Mouse (Mus musculus) CD8-positive naive resting alpha-beta T cell, adult 2 months (primary cell): ENCODE measurements around the gene Ano10.
"Not testable (repeated sequence)": the region's sequence is repeated elsewhere in the genome, so short reads cannot be mapped to it uniquely, and the experiment has no call there.

ENCODE experiments used
- DNase-seq, 2 experiments: peaks; one replicate each; pipeline ENCODE4 v3.0.0; 2022; ENCODE audit warnings: low read depth in 2 of 2, low spot score in 2 of 2

Ano10 gene

DNA sequence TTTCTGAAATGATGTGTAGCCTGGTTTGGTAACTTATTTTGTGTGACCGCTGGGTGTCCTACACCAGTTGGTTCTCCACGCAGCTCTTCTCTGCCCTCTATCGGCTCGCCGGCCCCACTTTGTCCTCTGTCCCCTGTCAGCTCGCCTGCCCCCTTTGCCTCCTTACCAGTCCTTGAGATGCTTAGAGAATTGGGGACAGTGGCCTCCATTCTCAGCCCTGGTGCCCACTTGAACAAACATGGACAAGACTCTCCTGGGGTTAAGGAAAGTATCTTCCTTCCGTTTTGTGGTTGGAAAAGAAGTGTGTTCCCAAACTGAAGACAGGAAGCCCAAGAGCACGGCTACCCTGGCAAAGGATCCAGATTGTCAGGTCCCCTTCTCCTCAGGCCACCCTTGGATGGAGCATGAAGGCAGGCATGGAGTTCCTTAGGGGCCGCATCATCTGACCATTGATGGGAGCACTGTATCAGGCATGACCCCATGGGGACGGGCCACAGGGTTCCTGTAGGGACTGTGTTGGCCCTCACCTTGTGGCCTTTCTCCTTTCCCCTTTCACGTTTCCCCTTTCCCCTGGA is 121.5 kb downstream of the Ano10 start:
- DNase-seq, result no peak

DNA sequence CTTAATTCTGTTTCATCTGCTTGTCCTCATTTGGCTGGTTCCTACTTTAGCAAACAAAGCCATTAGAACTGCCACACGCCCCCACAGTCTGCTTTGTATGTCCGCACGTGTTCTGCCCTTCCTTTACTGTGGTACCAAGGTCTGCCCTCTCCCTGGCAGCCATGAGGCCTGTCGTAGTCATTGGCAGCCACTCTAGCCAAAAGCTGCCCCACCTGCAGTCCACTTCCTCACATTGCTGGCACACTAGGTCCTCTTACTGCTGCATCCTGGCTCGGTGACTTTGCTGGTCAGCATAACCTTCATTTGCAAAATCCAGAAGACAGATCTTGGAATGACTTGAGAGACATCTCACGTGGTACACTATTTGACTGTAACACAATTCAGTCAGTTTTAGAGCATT is 124.3 kb downstream of the Ano10 start:
- no peak for DNase-seq

DNA sequence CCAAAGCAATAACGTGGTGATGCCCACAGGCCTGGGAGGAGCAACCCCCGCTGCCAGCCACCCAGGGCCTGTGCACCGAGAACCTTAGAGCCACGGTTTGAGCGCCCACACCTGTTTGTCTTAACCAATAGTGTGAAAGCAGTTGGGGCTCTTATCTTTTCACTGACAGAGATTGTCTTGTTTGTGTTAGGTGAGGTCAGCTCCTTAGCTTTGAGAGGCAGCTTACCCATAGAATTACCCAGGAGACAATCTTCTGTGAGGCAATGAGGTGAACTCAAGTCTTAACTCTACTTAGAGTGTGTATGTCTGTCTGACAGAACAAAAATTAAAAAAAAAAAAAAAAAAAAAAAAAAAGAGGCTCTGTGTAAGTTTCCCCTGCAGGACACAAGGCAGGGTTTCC is 126.5 kb downstream of the Ano10 start:
- DNase-seq, result not testable (repeated sequence)

DNA sequence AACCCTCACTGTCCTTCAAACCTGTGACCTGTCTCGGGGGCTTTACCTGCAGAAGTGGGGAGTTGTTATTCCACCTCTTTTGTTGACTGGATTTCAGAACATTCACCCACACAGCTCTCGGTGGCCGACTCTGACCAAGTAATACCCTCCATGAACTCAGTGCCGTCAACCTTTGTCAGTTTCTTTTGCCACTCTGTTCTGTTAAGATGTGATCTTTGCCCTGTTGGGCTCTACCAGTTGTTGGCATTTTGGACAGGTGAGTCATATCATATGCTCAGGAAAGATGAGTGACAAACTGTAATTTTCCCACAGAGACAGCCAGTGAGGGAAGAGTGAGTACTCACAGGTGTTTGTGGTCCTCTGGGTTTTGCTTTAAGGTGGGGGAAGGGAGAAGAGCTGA is 129.7 kb downstream of the Ano10 start:
- DNase-seq, result no peak

DNA sequence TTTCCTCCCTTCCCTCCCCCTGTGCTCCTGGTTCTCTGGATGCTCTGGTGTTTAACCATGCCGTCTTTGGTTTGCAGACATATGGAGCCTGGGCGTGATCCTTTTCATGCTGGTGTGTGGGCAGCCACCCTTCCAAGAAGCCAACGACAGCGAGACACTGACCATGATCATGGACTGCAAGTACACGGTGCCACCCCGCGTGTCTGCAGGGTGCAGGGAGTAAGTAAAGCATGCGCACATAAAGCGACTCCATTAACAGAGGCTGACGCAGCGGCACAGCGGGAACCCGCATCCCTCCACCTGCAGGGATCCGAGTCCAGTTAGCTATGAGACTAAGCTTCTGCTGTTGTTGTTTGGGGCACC is 137.2 kb downstream of the Ano10 start:
- no peak for DNase-seq

DNA sequence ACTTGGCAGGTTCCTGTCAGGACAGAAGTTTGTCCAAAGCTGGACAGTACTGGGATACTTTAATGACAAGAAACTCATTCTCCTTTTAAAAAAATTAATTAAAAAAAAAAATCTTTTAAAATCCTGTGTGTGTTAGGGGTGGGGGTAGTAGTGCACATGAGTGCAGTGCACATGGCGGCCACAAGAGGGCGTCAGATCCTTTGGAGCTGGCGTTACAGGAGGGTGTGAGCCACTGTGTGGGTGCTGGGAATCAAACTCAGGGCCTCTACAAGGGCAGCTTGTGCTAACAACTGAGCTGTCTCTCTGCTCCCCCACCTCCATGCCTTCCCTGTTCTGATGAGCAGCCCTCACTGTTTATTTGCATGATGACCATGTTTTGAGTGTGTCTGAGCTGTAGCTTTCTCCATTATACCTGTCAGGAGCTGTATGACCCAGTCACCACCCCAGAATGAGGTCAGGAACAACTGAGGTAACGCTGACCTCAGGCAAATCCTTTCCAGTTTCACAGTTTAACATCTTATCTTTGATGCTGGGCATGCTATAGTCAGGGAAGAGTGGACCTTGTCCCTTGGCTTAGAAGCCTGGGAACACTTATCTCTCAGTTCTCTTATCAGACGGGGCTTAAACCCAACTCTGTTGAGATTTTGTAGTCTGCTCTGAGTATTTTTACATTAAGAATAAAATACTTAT is 137.7 kb downstream of the Ano10 start:
- DNase-seq, result peak in 1 of 2 experiments; percentile 9

DNA sequence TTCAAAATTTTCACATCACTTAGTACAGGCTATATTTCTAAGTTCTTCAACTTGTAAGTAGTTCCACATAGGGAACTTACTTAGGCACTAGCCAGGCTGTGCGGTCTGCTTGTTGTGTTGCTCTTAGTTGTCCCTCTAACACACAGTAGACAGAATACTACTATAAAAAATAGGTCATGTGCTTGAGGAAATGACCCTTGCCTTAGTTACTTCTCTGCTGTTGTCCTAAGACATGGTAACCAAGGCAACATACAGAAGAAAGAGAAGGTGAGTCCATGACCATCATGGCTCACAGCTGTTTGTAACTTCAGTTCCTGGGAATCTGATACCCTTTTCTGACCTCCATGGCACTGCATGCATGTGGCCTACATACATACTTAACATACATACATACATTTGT is 139.0 kb downstream of the Ano10 start:
- no peak for DNase-seq

DNA sequence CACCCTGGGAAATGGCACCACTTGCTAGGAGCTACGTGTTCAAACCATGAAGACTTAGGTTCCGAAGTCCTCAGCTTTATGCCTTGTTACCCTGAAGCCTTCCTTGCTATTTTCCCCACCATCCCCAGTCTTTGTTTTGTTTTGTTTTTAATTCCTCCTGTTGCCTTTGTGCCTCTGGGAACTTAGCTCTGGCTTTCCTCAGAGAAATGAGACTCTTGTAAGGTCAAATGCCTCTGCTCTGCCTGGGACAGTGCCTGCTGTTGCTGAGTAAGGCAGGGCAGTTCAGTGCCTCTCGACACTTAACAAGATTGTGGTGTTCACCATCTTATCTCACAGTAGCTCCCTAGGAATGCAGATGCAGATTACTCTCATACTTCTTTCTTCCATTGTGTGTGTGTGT is 140.8 kb downstream of the Ano10 start:
- no peak for DNase-seq

DNA sequence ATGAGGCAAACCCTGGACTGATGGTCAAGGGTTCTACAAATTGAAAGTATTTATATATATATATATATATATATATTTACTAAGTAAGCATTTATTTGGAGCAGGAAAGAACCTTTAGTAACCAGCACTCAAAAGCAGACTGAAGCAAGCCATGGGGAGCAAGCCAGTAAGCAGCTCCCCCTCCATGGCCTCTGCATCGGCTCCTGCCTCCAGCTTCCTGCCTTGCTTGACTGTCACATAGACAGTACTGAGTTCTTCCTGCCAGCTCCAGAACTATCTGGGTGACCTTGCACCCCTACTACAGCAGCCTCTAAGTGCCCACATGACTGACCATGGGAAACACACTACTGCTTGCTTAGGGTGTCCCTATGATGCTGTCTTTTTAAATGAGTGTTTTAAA is 141.7 kb downstream of the Ano10 start:
- no peak for DNase-seq

DNA sequence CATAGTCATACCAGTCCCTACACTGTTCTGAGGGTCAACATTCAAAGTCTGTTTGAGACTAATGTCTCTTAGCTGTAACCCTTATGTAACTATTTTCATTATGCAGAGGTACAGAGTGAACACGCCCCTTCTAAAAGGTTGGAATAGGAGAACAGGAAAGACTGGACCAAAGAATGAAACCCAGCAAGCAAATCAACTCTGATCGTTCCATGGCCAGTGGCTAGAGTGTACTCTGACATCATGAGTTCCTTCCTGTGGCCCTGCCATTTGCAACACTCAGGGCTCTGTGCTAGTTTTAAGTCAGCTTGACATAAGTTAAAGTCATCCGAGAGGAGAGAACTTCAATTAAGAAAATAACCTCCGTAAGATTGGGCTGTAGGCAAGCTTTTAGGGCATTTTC is 142.2 kb downstream of the Ano10 start:
- no peak for DNase-seq

DNA sequence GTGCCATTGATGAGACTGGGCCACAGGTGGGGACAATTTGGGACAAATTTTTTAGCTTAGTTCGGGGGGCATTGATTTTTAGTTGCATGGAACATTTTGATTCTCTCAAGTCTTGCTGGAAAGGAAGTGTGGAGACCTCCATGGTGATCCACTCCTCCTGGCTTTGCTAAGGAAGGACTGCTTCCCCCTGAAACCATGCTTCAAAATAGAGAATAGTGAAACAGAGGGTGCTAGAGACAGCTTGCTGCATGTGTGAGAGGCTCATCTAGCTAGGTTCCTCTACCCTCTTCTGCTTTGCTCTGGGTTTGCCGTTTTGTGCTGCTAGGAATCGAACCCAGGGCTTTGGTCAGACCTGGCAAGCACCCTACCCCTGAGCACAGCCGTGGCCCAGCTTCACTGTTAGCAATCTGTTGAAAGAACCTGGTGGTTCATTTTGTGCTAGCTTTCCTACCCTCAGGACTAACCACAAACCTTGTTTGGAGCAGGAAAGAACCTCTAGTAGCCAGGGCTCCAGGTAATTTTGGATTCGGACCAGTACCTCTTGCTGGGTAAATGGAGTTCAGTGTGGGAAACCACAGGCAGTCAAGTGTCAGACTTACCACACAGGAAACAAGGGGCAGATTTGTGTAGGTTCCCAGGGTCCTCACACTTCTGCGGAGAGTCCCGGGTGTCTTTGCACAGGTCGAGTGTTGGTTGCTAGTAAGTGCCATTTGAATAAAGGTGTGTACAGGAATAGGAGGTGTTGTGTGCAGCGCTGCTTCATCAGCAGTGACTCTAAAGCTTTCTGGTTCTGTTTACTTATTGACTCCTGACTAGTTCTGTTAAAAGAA is 144.0 kb downstream of the Ano10 start:
- DNase-seq, result peak; percentile 37 to 44

DNA sequence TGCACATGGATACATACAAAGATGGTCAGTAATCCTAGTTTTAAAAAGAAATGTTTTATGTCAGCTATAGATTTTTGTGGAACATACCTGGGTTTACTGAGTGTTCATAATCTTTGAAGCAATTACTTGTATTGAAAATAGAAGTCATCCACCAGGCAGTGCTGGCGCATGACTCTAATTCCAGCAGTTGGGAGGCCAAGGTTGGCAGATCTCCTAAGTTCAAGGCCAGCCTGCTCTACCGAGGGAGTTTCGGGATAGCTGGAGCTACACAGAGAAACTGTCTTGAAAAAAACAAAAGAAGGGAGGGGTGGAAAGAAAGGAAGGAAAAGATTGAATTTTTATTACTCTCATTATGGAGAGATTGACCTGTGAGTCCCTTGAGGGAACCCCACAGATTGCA is 145.9 kb downstream of the Ano10 start:
- DNase-seq, result no peak

DNA sequence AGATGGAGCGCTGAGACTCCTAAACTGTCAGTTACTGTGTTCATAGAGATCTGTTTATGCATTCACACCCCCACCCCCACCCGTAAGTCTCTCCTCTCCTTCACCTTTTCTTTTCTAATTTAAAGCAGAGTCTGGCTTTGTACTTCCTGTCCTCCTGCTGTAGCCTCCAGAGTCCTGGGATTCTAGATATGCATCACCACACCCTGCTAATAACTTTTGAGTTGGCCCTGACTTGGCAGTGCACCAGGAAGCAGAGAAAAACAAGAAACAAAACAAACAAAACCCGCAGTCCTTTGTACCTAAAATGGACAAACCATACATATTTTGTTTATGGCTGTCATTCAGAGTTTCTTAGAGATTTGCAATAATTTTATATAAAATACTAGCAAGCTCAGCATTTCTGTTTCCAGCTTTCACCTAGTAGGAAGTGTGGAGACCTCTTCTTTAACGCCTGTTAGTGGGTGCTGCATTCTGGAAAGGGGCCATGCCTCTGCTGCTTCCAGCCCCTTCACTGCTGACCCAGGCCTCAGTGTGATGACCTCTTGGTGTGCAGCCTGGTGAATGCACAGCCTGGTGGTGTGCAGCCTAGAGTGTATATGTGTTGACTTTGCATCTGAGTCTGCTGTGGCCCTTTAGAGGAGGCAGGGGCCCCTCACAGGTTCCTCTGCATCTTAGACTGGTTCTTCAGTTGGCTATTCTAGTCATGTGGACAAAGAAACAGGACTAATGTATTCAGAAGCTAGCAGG is 147.9 kb downstream of the Ano10 start:
- DNase-seq, result no peak

DNA sequence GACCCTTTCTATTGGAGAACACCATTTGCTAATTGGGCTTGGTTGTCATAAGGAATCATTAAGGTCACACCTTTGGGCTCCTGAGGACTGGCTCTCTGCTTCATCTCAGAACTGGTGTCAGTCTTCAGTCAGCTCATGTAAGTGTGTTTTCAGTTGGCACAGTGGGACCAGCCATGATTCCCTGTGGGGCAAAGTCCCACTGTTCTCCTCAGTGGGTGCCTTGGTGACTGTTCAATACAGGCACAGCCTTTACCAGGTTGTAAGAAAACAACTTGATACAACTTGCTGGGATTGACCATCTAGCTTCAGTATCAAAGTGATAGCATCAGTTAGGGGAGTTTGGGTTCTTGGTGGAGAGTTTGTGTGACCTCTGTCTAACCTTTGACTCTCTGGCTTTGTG is 148.5 kb downstream of the Ano10 start:
- DNase-seq, result no peak

DNA sequence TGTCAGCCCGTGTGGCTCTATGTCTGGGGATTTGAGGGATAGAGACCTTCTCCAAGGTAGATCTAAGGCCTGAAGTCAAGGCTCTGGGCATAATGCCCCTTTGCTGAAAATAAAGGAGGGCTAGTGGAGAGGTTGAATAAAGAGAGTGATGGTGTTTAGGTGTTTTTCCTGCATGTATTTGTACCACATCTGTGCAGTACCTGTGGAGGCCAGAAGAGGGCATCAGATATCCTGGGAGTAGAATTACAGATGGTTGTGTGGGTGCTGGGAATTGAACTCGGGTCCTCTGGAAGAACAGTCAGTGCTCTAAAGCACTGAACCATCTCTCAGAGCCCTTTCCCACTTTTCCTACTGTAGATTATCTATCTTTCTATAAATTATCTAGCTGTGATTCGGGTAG is 149.4 kb downstream of the Ano10 start:
- DNase-seq, result no peak

DNA sequence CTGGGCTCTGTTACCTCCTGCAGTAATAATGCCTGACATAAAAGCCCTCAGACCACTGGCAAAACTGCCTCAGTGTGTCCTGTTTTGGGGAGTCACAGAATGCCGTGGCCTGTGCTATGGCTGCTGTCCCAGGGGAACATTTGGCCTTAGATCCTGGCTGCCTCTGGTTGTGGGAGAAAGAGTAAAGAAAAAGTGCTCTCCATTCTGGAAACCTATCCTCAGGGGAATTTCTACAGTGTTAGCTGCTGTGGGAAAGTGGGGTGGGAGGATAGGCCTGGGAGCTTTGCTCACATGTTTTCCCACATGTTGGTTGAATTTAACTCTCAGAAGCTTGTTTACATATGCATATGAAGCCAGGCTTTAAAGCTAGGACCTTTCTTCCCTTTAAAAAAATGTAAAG is 151.0 kb downstream of the Ano10 start:
- no peak for DNase-seq

DNA sequence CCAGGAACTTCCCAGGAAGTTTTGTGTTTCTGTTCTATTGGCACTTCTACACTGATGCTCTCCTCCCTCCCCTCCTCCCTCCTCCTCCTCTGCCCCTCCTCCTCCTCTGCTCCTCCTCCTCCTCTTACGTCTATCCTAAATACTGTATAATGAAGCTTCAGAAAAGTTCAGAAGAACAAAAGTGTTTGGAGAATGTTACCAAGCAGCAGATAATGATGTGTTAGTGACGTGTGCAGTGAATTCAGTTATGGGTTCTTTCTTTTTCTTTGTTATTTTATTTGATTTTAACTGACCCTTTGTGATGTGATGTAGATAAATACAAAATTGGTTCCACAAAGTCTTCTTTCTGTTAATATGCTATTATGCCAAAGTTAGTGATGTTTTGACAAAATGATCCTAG is 155.0 kb downstream of the Ano10 start:
- DNase-seq, result no peak

DNA sequence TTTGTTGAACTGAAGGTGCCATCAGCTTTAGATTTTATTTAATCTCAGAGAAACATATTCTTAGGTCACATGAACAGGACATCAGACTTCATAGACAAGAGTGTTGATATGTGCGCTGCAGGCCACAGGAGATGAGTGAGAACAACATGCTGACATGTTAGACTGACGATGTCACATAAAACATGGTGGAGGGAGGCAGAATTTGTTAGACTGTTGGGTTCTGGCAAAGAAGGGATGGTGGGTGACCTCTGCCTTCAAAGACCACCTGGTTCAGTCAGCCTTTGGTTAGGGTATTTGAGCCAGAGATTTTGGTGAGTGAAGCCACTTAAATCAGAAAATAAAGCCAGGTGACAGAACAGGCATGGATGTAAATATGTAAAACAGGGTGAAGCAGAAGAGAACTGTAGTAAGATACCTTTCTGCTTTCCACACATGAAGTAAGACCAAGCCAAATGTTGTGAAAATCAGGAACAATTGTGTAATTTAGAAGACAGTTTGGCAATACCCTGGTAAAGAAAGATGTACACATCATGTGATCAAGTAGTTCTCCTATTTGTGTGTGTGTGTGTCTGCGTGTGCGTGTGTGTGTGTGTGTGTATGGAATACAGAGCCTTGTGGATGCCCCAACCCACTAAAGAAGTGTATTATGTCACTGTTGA is 155.7 kb downstream of the Ano10 start:
- no peak for DNase-seq

DNA sequence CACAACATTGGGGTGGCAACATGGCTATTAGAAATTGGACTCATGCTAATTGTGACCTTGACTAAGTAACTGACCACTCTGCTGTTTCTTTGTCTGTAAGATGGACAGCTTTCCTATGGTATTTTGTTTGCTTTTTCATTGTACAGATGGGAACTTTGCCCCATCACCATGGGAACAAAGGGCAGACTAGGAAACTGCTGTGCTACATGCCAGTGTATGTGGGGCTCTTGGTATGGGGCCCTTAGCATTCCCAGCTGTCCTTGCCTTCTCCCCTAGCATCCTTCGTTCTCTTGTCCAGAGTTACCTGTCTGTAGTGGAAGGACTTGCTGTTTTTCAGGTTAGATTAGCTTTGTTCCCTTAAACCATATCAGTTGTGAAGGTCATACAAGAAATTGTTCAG is 156.3 kb downstream of the Ano10 start:
- no peak for DNase-seq

DNA sequence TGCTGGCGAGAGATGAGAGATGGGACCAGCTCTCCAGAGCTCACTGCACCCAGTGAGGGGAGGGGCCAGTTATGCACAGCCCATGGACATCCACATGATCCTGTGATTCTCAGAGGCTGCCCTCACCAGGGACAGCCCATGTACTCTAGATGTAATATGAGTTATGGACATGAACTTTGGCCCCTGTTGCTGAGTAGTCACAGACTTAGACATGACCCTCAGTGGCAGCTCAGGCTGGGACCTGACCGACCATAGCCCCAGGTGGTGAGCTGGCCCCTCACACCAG is 158.4 kb downstream of the Ano10 start:
- DNase-seq, result no peak

DNA sequence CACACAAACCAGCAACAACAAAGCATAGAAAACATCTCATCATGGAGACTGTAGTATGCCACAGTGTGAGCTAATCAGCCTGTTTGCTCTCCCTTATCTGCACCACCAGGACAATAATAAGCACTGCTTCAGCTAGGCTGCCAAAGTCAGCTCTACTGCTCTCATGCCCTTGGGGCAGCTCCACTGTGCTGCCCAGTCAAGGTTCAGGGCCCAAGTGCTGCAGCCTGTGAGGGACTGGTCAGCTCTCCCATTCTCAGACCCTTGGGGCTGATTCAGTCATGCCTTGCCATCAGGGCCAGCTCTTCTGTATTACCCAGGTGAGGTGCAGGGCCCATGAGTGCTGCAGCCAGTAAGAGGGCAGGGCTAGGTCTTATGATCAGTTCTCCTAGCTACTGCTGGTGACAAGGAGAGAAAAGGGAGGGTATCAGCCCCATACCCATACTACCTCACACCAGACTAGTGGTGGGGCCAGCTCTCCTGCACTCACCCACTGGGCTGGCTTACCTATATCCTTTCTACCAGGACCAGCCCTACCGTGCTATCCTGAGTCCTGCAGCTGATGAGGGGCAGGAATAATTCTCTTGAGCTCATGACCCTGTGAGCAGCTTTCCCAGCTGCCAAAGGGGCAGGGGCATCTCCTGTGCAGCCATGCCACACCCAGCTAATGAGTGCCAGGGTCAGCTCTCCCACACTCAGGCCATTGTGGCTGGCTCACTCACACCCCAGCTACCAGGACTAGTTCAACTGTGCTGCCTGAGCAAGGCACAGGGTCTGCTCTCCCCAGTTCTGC is 158.9 kb downstream of the Ano10 start:
- DNase-seq, result no peak
